10 mouse cellular contexts compared by ENCODE assay signal in genomic region chr4:32601135-32601534, GRCm38 (mm10). TPM values are rescaled to one million over a fixed set of nuclear protein-coding genes. Genes with fewer than 3 reads are reported as not detected.
DNase-seq lines count a peak whose midpoint lies in the region; ATAC-seq and TF ChIP-seq lines count a peak whose summit lies in the region.
"Had no signal": no experiment of that assay in that cellular context is flagged by ENCODE, and none has a peak within 500 bp of the region (broad histone marks: within the 10 kb centered on the region; RNA-seq: fewer than 3 reads in every experiment).

No protein-coding gene starts in this region.

- no peaks in the 10 kb centered on the region for H3K36me3 ChIP-seq in embryonic facial prominence, embryonic 14.5 days (ENCODE audit: control insufficient read depth, insufficient read depth, low read length)
- no peaks in the 10 kb centered on the region for H3K36me3 ChIP-seq in lung, postnatal 0 days (ENCODE audit: insufficient read depth, low read length)
- H3K36me3 ChIP-seq: neural tube, embryonic 13.5 days had no signal

- no peak overlapping the region for H3K4me3 ChIP-seq in embryonic facial prominence, embryonic 14.5 days (ENCODE audit: low read depth, low read length)
- no peak overlapping the region for H3K4me3 ChIP-seq in lung, postnatal 0 days (ENCODE audit: low read depth, low read length)
- H3K4me3 ChIP-seq: neural tube, embryonic 13.5 days had no signal

- no peak overlapping the region for H3K27ac ChIP-seq in embryonic facial prominence, embryonic 14.5 days (replicated peaks; ENCODE audit: low read depth, low read length)
- no peak overlapping the region for H3K27ac ChIP-seq in lung, postnatal 0 days (ENCODE audit: low read length)
- H3K27ac ChIP-seq: neural tube, embryonic 13.5 days had no signal

- no peaks in the 10 kb centered on the region for H3K27me3 ChIP-seq in embryonic facial prominence, embryonic 14.5 days (replicated peaks; ENCODE audit: control insufficient read depth, insufficient read depth, low read length)
- no peaks in the 10 kb centered on the region for H3K27me3 ChIP-seq in lung, postnatal 0 days (replicated peaks; ENCODE audit: insufficient read depth, low read length)
- H3K27me3 ChIP-seq: neural tube, embryonic 13.5 days had no signal

- H3K9ac ChIP-seq in embryonic facial prominence, embryonic 14.5 days (ENCODE audit: low read depth, low read length) = no peak overlapping the region
- H3K9ac ChIP-seq in lung, postnatal 0 days (replicated peaks; ENCODE audit: low read depth) = no peak overlapping the region
- H3K9ac ChIP-seq: neural tube, embryonic 13.5 days had no signal

- 23% methylated on average over 12 of the region's 12 CpGs for WGBS in embryonic facial prominence, embryonic 14.5 days
- 22% methylated on average over 12 of the region's 12 CpGs for WGBS in lung, postnatal 0 days

- H3K4me1 ChIP-seq in embryonic facial prominence, embryonic 14.5 days (ENCODE audit: control insufficient read depth, insufficient read depth, low read length) = no peaks in the 10 kb centered on the region
- no peaks in the 10 kb centered on the region for H3K4me1 ChIP-seq in lung, postnatal 0 days (ENCODE audit: insufficient read depth, low read depth, low read length)
- H3K4me1 ChIP-seq: neural tube, embryonic 13.5 days had no signal

- H3K9me3 ChIP-seq in embryonic facial prominence, embryonic 14.5 days (ENCODE audit: control insufficient read depth, low read length) = no peaks in the 10 kb centered on the region
- H3K9me3 ChIP-seq in lung, postnatal 0 days (ENCODE audit: low read length) = no peaks in the 10 kb centered on the region
- H3K9me3 ChIP-seq: neural tube, embryonic 13.5 days had no signal

- peak; percentile 23 to 71 for DNase-seq in adrenal gland, adult (ENCODE audit: inconsistent age in 2 of 2, low spot score in 1 of 2)
- DNase-seq in adrenal gland, adult 8-10 months = no peak
- DNase-seq in right cerebral cortex, postnatal 14 days = peak; percentile 21
- DNase-seq in right cerebral cortex, adult 2 months (ENCODE audit: low spot score in 2 of 2) = no peak
- DNase-seq in embryonic facial prominence, embryonic 14.5 days (ENCODE audit: low spot score) = peak; percentile 50
- DNase-seq in lung, postnatal 0 days (ENCODE audit: low spot score) = peak; percentile 62
- DNase-seq in thymus, postnatal 36 days = peak; percentile 43 to 47
- DNase-seq in MN1 (ENCODE audit: low spot score) = no peak

- TF ChIP-seq EP300 in lung, postnatal 0 days (IDR thresholded peaks at IDR 0.05) = no peak

- no peak for ATAC-seq in embryonic facial prominence, embryonic 14.5 days (ENCODE audit: low read depth)
- peak; percentile 53; the same call in 1 of the 2 replicates for ATAC-seq in lung, postnatal 0 days

- no peak for TF ChIP-seq CTCF in lung, postnatal 0 days (IDR thresholded peaks at IDR 0.05)

- H3K4me2 ChIP-seq in embryonic facial prominence, embryonic 14.5 days (ENCODE audit: low read depth, low read length) = no peak overlapping the region
- no peak overlapping the region for H3K4me2 ChIP-seq in lung, postnatal 0 days (replicated peaks; ENCODE audit: low read depth, low read length)
- H3K4me2 ChIP-seq: neural tube, embryonic 13.5 days had no signal

RNA-seq across cellular contexts. Expression of gene Gja10, which starts 1.4 kb away (rescaled TPM):
- not detected for total RNA-seq in adrenal gland, adult 8-10 months (2022)
- polyA plus RNA-seq in embryonic facial prominence, embryonic 14.5 days (2014; fragmentation: Nextera tagmentation; extraction: Ambion mirVana) = not detected in 2 replicates
- polyA plus RNA-seq in lung, postnatal 0 days (2015; fragmentation: Nextera tagmentation; extraction: Ambion mirVana) = not detected in 2 replicates
- total RNA-seq: gastrocnemius, postnatal 4 days had no signal
- polyA plus RNA-seq: neural tube, embryonic 13.5 days had no signal

RNA-seq across cellular contexts. Expression of gene Casp8ap2, which starts 14.1 kb away (rescaled TPM):
- total RNA-seq in adrenal gland, adult 8-10 months (2022) = 1 to 10 TPM; 6.6 to 9.7 (median 8.5) TPM
- 49.3 and 56.1 TPM in 2 replicates for polyA plus RNA-seq in embryonic facial prominence, embryonic 14.5 days (2014; fragmentation: Nextera tagmentation; extraction: Ambion mirVana)
- 35.3 and 36.2 TPM in 2 replicates for polyA plus RNA-seq in lung, postnatal 0 days (2015; fragmentation: Nextera tagmentation; extraction: Ambion mirVana)

RNA-seq across cellular contexts. Expression of gene Mdn1, which starts 55.8 kb away (rescaled TPM):
- total RNA-seq in adrenal gland, adult 8-10 months (2022) = 10 to 100 TPM; 27.0 to 37.2 (median 30.9) TPM
- 13.8 and 15.2 TPM in 2 replicates for polyA plus RNA-seq in embryonic facial prominence, embryonic 14.5 days (2014; fragmentation: Nextera tagmentation; extraction: Ambion mirVana)
- 3.2 and 3.5 TPM in 2 replicates for polyA plus RNA-seq in lung, postnatal 0 days (2015; fragmentation: Nextera tagmentation; extraction: Ambion mirVana)

Comparison
In these comparisons a context has a peak if more than half of its experiments do, and no peak if none do; other contexts are left out.
1. DNase-seq: peak in adrenal gland, adult (2 of 2), right cerebral cortex, postnatal 14 days (single experiment), embryonic facial prominence, embryonic 14.5 days (single experiment), lung, postnatal 0 days (single experiment) and thymus, postnatal 36 days (2 of 2); none in adrenal gland, adult 8-10 months (single experiment), right cerebral cortex, adult 2 months (0 of 2) and MN1 (single experiment).